Mouse (Mus musculus) embryonic stem cell, embryonic (primary cell): ENCODE results near the gene Rsbn1l.

ENCODE experiments used
- CTCF ChIA-PET, 4 experiments: fragments of 300-600 bp in 2 of 4; fragments of 350-600 bp in 2 of 4; sonication (Branson Sonifier 250); formaldehyde crosslinking; loops; one replicate each; lab custom pipeline; 2022; ENCODE audit warnings: inconsistent platforms in 2 of 4; lab: Charles Lee
- POLR2A ChIA-PET, 4 experiments: fragments of 300-600 bp in 2 of 4; fragments of 350-600 bp in 2 of 4; sonication (Branson Sonifier 250); formaldehyde crosslinking; loops; one replicate each; lab custom pipeline; 2022; ENCODE audit warnings: antibody characterized with exemption in 4 of 4, inconsistent platforms in 1 of 4; lab: Charles Lee

Gene Rsbn1l

DNA sequence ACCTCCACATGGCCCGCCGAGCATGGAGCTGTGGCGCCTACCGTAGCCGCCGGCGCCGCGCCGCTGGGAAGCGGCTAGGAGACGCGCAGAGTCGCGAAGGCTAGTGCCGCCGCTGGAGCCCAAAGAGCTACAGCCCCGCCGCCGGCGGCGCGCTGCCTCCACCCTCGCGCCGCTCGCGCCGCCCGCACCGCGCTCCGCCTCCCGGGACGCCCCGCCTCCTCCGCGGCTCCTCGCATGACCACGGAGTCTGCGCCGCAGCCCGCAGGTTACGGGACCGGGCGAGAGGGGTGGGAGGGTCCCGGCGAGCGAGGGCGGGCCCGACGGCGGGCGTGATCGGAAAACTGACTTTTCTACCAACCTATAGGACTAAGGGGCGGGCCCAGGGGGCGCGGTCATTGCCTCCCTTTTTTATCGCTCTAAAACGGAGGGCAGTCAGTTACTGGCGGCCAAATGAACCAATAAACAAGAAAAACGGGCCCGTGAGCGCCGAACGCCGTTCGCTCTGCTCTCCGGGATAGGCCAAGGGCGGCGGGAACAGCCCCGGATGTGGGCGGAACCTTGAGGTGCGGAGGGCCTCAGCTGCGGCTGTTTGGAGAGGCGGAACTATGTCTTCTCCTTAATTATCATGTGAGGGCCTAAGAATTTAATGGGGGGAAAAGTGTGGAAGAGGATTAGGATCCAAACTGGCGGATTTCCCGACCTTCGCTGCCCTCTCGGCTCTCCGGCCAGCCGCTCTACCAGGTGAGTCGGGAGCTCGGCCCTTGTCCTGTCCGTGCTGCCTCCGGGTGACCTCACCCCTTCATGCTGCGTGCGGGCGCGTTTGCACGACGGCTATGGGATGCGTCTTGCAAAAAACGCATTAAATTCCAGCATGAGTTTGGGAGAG, 74.0 kb downstream of the Rsbn1l start, which contains the start of the genes Phtf2 and Tmem60:
TSS of gene Phtf2 (minus strand) at position 210 of the 886 bp plus-strand sequence.
TSS of gene Tmem60 (plus strand) at position 277 of the 886 bp plus-strand sequence.
- ChIA-PET CTCF (interaction anchor here in 1 of 4 experiments (0.8 kb wide), 1 partner anchor 86 kb away, joined by 3 read pairs; no protein-coding TSS in a partner anchor), POLR2A (interaction anchor here (0.5 to 3.8 kb wide), 43 partner anchors 9 to 764 kb away, joined by 3 to 24 read pairs (median 4); partner anchors contain the start of genes Armc10 (in 1 of the 4), Fbxl13 (in 1 of the 4) and Ptpn12 (in 1 of the 4))

DNA sequence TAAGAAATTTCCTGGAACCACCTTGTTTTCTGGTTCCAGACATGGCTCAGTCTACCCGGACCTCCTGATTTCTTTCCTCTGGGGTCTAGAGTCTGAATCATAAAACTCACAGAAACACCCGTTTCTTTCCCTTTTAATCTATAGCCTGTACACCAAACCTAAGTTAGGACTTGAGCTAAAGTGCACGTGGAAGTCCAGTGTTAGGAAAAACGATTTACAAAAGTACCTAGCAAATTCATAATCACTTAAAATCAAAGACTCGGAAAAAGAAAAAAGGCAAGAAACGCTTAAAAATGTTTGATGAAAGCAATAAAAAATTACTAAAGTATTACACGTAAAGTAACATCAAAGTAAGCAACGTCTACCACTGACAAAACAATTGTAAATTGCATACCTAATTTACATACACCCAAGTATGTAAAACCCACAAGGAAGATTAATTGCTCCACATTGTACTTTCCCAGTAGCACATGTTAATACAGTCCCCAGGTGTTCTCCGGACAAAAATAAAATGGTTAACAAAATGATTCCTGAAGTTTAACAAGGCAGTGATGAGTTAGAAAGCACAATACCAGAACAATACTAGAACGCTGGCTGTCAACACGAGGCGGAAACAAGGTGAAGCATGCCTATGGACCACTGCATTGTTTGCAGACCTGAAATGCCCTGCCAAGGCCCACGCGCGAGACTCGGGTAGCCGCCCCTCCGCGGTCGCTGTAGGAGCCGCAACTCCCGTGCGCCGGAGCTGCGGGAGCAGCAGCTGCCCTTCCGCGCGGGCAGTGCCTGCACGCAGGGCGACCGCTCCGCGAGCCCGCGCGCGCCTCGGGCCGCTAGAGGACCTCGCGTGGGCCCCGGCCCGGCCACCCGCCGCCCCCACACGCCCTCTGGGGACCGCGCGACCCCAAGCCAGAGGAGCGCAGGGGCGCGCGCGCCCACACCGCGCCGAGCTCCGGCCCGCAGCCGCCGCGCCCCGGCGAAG, 75.1 kb downstream of the Rsbn1l start:
- CTCF ChIA-PET = interaction anchor here in 1 of 4 experiments (0.8 kb wide), 1 partner anchor 87 kb away, joined by 3 read pairs; no protein-coding TSS in a partner anchor
- POLR2A ChIA-PET = interaction anchor here in 3 of 4 experiments (0.7 to 3.8 kb wide), 31 partner anchors 8 to 765 kb away, joined by 3 to 24 read pairs (median 4); partner anchors contain the start of genes Armc10 (in 1 of the 3) and Fbxl13 (in 1 of the 3)

DNA sequence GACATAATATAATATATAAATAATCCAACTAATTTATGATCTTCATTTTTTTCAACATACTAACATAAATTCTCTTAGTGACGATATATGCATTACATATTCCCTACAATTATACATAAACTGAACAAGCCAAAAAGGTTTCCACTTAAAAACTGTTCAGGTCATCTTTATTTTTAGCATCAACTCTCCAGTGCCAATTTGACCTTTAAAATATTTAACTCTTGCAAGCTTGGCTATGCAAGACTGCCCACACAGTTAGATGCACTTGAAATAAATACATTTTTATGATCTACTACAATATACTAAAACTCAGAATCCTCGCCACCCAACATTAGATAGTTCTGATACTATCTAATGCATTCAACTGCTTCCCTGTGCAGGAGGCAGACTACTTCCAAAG, 75.8 kb downstream of the Rsbn1l start:
- POLR2A ChIA-PET = interaction anchor here (0.6 to 3.8 kb wide), 9 partner anchors 8 to 145 kb away, joined by 3 to 24 read pairs (median 4); no protein-coding TSS in a partner anchor

DNA sequence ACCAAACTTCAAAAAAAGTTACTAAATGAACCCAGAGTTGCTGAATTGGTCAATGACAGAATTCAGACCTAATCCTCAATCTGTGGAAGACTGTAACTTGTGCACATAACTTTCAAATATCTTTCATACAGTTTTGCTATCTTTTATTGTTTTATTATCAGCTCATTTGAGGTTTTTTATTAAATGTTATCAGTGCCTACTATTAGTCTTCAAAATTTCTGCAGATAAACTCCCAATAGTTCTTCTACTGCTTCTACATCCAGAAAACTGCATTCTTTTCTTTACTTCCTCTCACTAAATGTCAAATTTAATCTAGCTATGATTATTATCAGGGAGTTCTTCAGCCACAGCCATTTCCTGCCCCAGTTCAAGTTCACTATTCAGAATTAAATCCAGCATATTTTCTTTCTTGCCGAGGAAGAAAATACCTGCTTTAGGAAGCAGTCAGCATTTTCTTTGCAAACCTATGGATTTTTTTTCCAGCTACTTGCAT, 79.2 kb downstream of the Rsbn1l start:
- POLR2A ChIA-PET = interaction anchor here in 2 of 4 experiments (0.9 to 1.5 kb wide), 5 partner anchors 14 to 178 kb away, joined by 3 to 4 read pairs (median 3); partner anchors contain the start of gene Ptpn12 (in 1 of the 2)
- CTCF ChIA-PET = no interaction called here

More for the DNA sequence above, 75.8 kb downstream of the Rsbn1l start:
- CTCF ChIA-PET = interaction anchor here in 1 of 4 experiments (0.7 kb wide), 1 partner anchor 282 kb away, joined by 3 read pairs; no protein-coding TSS in a partner anchor

DNA sequence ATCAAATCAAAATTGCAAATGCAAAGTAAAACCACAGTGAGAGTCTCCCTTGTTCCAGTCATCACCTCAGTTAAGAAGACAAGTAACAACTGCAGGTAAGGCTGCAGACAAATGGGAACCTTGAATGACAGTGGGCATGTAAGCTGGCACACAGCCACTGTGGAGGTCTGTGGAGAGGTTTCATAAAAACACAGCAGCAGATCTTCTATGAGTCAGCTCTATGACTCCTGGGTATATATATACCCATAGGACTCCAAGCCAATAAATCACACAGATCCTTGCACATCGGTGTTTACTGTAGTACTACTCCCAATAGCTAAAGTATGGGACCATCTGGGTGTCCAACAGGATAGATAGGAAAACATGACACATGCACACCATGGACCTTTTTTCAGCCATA, 83.1 kb downstream of the Rsbn1l start:
- ChIA-PET POLR2A (interaction anchor here in 3 of 4 experiments (0.5 to 1.7 kb wide), 5 partner anchors 9 to 91 kb away, joined by 3 to 4 read pairs (median 4); partner anchors contain the start of genes Phtf2 (in 1 of the 3) and Tmem60 (in 1 of the 3)), CTCF (interaction anchor here in 1 of 4 experiments (0.7 kb wide), 1 partner anchor 106 kb away, joined by 3 read pairs; no protein-coding TSS in a partner anchor)

DNA sequence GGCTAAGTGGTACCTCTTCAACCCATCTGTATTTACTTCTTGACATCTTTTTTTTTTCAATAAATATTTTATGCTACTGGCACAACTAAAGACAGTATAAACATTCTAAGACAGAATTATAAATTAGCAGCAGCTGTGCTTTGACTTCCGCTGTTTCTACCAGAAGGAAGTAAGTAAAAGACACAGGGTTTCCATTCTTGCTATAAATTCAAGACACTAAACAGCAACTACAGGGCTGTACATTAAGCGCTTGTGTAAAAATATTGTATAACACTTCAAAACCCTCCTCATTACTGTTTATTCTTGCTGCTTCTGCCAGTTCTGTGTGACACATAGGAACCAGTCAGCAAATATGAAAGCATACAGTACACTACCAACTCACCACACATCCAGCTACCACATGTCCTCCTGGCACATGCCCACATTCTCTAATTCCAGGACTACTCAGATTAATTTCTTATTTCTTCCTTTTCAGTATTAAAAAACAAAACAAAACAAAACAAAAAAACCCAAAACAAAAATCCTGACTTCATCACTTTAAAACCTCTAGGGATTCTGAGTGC, 90.9 kb downstream of the Rsbn1l start:
- CTCF ChIA-PET = no interaction called here

DNA sequence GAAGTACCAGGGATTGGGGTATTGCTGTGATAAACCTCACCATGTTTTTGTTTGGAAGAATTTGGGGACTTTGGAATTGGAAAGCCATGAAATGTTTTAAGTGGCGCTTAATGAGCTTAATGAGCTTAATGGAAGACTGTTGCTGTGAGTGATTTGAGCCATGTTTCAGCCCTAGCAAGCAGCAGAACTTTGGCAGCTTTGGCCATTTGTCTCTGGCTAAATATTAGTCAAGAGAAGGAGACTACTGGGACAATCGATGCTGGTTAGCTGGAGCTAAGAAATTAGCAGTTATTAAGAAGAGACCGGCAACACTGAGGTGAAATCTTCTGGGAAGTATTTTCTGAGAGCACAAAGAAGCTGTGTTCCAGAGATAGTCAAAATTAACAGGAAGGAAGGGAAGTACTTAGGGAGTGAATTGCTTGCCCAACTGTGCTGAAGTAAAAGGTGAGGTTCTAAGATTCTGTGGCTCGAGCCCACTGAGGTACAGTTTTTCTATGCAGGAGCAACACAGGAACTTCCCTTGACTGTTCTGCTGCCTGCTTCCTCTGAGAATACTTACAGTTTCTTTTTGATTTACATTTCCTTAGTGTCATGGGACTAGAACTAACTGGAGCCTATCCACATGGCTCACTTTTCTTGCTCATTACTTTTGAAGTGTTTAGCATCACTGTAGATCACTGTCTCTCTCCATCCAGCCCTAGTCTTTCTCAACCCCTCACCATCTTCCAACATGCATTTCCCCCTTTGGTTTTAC, 91.8 kb downstream of the Rsbn1l start:
- CTCF ChIA-PET = no interaction called here
- POLR2A ChIA-PET = interaction anchor here in 1 of 4 experiments (0.8 to 5.7 kb wide), 2 partner anchors 17 to 23 kb away, joined by 3 to 24 read pairs; partner anchors contain the start of genes Phtf2 and Tmem60

More for the DNA sequence above, 90.9 kb downstream of the Rsbn1l start:
- POLR2A ChIA-PET = interaction anchor here in 1 of 4 experiments (5.7 kb wide), 1 partner anchor 16 kb away, joined by 24 read pairs; the partner anchor contains the start of genes Phtf2 and Tmem60

DNA sequence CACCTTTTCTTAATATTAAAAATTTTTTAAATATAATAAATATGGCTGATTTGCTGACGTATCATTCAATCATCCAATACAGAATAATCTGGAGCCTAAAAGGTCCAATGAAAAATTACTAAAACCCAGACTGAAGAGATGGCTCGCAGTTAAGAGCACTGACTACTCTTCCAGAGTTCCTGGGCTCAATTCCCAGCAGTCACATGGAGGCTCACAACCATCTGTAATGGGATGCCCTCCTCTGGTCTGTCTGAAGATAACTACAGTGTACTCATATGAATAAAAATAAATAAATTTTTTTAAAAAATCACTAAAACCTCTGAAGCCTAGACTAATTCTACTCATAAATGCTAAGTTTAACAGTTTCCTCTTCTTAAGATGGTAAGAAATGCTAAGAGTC, 94.3 kb downstream of the Rsbn1l start:
- ChIA-PET CTCF (no interaction called here), POLR2A (interaction anchor here in 1 of 4 experiments (1.1 to 5.7 kb wide), 2 partner anchors 10 to 20 kb away, joined by 4 to 24 read pairs; partner anchors contain the start of genes Phtf2 and Tmem60)

DNA sequence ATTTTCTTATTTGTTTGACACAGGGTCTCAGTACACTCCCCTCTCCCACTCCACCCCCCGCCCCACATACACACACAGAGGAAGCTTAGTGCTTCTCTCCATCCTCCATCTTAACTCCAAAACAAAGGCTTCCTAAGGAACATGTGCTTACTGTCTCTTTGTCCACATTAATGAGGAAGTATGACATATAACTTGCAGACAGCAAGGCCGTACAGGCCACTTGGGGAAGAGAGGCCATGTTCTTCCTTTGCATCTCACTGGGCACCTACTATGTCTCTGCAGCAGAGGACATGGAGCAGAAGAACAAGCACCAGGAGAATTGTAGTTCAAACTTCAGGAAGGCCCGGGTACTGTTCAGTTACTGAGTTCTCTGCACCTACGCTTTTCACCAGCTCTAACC, 95.6 kb downstream of the Rsbn1l start:
- POLR2A ChIA-PET = interaction anchor here in 2 of 4 experiments (1.0 to 1.6 kb wide), 4 partner anchors 10 to 23 kb away, joined by 3 to 4 read pairs (median 4); no protein-coding TSS in a partner anchor
- CTCF ChIA-PET = interaction anchor here in 1 of 4 experiments (0.6 kb wide), 1 partner anchor 118 kb away, joined by 3 read pairs; no protein-coding TSS in a partner anchor

DNA sequence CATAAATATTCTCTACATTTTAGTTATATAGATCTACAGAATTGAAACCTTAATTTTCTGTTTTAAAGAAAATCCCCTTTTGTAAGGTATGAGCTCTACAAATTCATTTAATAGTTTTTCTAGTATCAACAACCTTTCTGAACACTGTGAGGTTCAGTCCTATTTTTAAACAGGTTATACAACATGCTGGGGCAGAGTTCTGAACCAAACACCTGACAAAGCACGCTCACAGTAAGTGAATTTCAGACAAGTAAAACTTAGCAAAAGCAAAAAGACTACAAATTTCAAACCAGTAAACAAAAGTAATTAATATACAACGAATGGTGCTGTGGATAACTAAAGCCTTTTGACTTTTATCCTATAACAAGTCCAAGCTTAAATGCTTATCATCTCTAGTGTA, 97.8 kb downstream of the Rsbn1l start:
- POLR2A ChIA-PET = interaction anchor here in 1 of 4 experiments (0.9 kb wide), 1 partner anchor 14 kb away, joined by 3 read pairs; no protein-coding TSS in a partner anchor
- CTCF ChIA-PET = interaction anchor here in 1 of 4 experiments (0.6 kb wide), 1 partner anchor 10 kb away, joined by 4 read pairs; no protein-coding TSS in a partner anchor

DNA sequence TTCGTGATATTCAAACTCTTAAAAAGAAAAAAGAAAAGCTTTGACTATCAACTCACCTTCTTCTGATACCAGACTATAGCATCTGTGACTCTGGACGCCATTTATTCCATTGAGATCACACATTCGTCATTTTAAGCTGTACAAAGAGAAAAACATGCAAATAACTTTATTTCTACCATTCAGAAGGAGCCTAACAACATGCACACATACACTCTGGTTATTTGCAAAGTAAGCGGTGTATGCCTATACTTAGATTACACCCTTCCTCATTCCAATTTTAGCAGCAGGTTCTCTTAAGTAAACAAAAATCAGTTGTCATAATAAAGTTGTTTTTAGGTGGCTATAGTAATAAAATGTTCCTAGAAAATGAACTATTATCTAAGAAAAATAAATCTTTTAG, 101.1 kb downstream of the Rsbn1l start:
- CTCF ChIA-PET = interaction anchor here in 1 of 4 experiments (0.7 kb wide), 1 partner anchor 389 kb away, joined by 5 read pairs; no protein-coding TSS in a partner anchor
- POLR2A ChIA-PET = interaction anchor here in 2 of 4 experiments (0.7 to 1.1 kb wide), 2 partner anchors 8 to 27 kb away, joined by 4 read pairs; partner anchors contain the start of genes Phtf2 (in 1 of the 2) and Tmem60 (in 1 of the 2)

DNA sequence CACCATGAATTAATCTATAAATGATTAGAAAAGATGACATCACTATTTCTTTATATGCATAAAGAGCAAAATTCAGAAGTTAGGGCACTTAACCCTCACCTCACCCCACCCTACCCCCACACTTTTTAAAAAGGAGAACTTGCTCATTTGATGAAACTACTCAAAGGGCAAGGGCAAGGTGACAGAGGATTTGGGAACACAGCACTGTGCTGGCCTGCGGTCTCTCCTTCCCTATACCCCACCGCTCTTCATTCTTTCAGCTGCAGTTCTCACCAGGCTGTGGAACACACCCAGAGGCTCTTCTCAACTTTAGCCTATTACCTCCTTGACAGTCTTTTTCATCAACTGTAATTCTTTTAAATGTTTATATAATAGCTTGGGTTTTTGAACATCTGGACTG, 109.2 kb downstream of the Rsbn1l start:
- POLR2A ChIA-PET = no interaction called here
- CTCF ChIA-PET = interaction anchor here in 1 of 4 experiments (0.6 kb wide), 1 partner anchor 68 kb away, joined by 5 read pairs; no protein-coding TSS in a partner anchor

DNA sequence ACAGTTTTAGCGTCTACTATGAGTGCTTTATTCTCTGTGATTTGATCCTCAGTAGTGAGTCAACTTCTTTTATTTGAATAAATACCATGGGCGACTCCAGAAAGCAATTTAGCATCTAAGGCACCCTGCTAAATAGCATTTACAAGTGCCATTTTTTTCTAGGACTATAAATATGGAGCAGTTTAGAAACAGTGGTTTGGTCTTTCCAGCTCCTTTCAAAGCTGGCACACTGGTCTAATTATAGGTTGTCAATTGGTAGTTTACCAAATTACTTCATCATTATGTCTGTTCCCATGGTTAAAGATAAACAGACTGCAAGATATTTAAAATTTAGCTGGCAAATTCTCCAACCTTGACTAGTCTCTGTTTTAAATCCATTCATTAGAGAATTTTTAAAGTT, 112.4 kb downstream of the Rsbn1l start:
- POLR2A ChIA-PET = interaction anchor here in 1 of 4 experiments (0.7 to 1.7 kb wide), 4 partner anchors 28 to 40 kb away, joined by 3 to 6 read pairs (median 4); no protein-coding TSS in a partner anchor

DNA sequence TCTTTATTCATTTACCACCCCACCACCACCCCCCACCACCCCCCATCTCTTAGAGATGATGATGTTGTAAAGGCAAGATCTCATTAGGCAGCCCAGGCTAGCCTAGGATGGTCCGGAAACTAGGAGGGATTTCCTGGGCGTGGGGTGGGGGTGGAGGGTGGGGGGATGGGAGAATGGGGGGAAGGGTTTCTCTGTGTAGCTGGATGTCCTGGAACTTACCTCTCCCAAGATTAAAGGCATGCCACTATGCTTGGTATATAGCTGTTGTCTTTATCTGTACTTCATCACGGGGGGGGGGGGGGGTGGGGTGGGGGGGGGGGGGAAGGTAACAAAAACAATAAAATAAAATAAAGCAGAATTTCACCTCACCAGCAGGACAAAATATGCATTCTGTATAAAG, 112.8 kb downstream of the Rsbn1l start:
- ChIA-PET POLR2A (interaction anchor here in 1 of 4 experiments (0.8 to 1.7 kb wide), 2 partner anchors 28 to 32 kb away, joined by 4 read pairs; no protein-coding TSS in a partner anchor), CTCF (no interaction called here)

More for the DNA sequence above, 112.4 kb downstream of the Rsbn1l start:
- CTCF ChIA-PET = no interaction called here
